Mouse (Mus musculus) layer of hippocampus, postnatal 14 days (tissue): ENCODE results near the gene Rasgrp3. TPM values are rescaled to one million over a fixed set of nuclear protein-coding genes. Genes with fewer than 3 reads are reported as not detected.
"Not testable (repeated sequence)": the region's sequence is repeated elsewhere in the genome, so short reads cannot be mapped to it uniquely, and the experiment has no call there.

Experiments used
- DNase-seq, 2 experiments: peaks; one replicate each; pipeline ENCODE4 v3.0.0; 2021 to 2022; ENCODE audit warnings: low spot score in 2 of 2, mixed read lengths in 1 of 2
- long read RNA-seq, 2 experiments: library from polyadenylated mRNA; stranded (forward); transcript quantifications; one replicate each; pipeline ENCODE4 v2.0.0; 2021
- total RNA-seq, 2 experiments: library from RNA; stranded (reverse); gene quantifications; 2 replicates each; pipeline ENCODE4 v1.2.3; 2021

The Rasgrp3 gene
- total RNA-seq: 10 to 100 TPM; 11.4 to 11.7 TPM
- long read RNA-seq, experiment 1, full-length matches to known transcripts: 2 of 3 reads
- long read RNA-seq, experiment 1, partial matches to known transcripts: 1 of 3 reads
- long read RNA-seq, experiment 1, other reads (novel, unspliced or antisense): 0 of 3 reads
- long read RNA-seq, experiment 2: 0 reads

- DNase-seq: no peak
These were observed at the start of gene Rasgrp3 for GRCm38 (mm10) chr17:75435599-75435998. Rasgrp3 (plus strand) TSS chr17:75435896.

- DNase-seq: no peak
These were observed 47.3 kb upstream of the Rasgrp3 start for GRCm38 (mm10) chr17:75388402-75388801.

DNA sequence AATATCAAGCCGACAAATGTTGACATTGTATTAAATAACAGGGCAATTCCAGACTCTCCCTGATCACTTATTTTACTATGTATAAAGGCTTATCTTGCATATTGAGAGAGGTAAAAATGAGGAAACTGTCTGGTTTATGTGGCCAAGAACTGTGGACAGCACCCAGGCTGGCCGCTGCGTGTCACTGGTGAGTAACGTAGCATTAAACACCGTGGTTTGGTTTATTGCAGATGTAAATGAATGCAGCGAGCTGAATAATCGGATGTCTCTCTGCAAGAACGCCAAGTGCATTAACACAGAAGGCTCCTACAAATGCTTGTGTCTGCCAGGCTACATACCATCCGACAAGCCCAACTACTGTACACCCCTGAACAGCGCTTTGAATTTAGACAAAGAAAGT lies 45.6 kb upstream of the Rasgrp3 start:
- DNase-seq: no peak

DNA sequence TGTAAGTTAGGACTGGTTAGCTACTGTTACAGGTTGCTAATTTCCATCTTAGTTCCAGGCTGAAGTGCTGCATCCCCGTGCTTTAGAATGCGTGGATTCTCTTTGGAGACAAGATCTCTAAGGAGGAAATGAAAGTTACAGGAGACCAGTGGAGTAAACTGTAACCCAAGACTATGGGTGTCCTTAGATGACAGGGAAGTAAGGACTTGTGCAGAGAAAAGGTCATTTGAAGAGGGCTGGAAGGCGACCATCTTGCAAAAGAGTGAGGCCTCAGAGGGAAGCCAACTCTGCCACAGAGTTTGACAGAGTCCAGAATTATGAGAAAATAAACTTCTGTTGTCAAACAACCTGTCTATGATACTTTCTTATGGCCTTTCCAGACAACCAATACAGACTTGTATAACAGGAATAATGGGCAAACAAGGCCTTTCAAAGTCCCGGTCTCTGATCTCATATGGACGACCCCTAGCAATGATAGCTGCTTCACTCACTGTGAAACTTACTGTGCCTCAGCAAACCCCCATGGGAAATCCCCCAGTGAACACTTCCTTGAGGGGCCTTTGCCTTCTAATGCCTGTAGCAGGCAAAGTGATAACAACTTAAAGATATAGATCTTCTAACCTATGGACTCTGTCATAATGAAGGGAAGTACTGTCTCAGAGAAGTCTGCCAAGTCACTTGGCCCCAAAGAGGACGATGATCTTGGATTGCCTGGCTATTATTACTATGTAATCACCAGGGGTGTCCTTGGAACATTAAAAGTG lies 44.1 kb upstream of the Rasgrp3 start:
- no peak for DNase-seq

GRCm38 (mm10) chr17:75406405-75406804 lies 29.3 kb upstream of the Rasgrp3 start:
- peak in 1 of 2 experiments; percentile 28 for DNase-seq

DNA sequence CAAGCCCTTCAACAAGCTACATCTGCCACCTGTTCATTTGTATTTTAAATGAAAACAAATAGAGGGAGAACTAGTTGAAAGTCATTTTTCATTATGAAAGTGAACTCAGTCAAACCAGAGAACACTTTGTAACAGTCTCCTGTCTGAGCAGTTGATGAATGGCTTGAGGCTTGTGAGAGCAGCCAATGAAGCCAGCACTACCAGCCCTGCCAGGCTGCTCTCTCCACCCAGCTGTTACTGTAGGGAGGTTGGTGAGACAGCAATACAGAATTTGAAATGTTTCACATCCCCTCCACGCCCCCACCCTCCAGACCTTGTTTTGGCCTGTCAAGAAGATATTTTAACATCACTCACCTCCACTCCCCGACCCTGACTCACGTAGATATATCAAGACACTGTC lies 18.8 kb upstream of the Rasgrp3 start:
- DNase-seq: no peak

GRCm38 (mm10) chr17:75434152-75434551 lies 1.5 kb upstream of the Rasgrp3 start:
- DNase-seq: no peak

DNA sequence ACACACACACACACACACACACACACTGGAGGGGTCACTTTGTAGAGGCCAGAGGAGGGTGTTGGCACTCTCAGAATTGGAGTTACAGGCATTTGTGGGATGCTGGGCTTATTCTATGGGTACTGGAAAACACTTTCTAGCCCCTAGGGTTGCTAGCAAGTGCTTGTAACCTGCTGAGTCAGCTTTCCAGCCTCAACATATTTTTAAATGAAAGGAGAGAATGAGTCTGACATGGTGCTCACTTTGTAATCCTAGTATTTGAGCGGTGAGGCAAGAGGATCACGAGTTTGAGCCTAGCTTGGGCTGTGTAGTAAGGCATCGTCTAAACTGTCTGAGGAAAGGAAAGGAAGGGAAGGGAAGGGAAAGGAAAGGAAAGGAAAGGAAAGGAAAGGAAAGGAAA lies 825 bp upstream of the Rasgrp3 start:
- DNase-seq: no peak

DNA sequence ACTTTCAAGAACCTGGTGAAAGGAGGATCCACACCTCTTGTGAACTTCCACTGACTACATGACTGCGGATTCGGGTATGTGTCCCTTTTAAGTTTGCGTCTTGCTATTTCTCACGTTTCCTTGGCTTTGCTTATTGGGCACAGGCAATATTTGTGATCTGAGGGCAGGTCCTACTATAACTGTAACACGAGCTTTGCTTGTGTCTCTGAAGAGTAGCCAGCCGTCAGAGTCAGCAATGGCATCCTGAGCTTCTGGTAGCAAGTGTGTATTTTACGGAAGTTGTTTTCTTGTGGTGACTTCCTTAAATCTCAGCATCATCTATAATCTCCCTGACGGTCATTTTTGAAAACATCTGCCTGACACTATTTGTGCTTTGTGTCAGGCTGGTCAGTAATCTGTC lies 399 bp downstream of the Rasgrp3 start:
- DNase-seq: no peak

GRCm38 (mm10) chr17:75436819-75437218 lies 1.1 kb downstream of the Rasgrp3 start:
- no peak for DNase-seq

GRCm38 (mm10) chr17:75437239-75437750 lies 1.6 kb downstream of the Rasgrp3 start:
- DNase-seq: no peak

- DNase-seq: no peak
These were observed 2.5 kb downstream of the Rasgrp3 start for GRCm38 (mm10) chr17:75438162-75438561.

GRCm38 (mm10) chr17:75439062-75439461 lies 3.4 kb downstream of the Rasgrp3 start:
- no peak for DNase-seq

GRCm38 (mm10) chr17:75440619-75441018 lies 4.9 kb downstream of the Rasgrp3 start:
- no peak for DNase-seq

DNA sequence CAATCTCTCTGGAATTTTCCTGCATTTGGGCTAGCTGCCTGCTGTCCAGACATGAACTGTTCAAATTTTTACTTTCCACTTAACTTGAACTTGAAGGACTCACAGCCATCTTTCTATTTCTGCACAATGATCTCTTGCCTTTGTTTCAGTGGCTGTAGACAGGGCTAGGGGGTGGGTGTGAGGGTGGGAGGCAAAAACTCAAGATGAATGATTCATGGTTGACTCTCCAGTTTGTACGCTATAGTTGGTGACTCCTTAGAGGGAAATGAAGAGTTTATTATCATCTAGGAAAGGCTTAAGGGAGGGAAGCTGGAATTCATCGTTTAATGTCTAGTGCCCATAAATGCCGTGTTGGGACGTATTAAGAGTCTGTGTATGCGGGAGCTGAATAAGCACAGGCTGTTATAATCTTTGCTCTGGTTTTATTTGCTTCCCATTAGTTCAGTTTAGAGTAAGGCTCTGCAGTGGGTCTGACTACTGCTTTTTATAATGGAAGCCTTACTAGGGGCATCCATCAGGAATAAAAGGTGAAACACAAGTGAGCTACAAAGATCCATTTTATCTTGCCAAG lies 5.6 kb downstream of the Rasgrp3 start:
- DNase-seq: no peak

- DNase-seq: no peak
These were observed 6.7 kb downstream of the Rasgrp3 start for GRCm38 (mm10) chr17:75442352-75442751.

- peak; percentile 22 to 65 for DNase-seq
These were observed 7.4 kb downstream of the Rasgrp3 start for GRCm38 (mm10) chr17:75443064-75443621.

GRCm38 (mm10) chr17:75448257-75448656 lies 12.6 kb downstream of the Rasgrp3 start:
- DNase-seq: no peak

GRCm38 (mm10) chr17:75449022-75449421 lies 13.3 kb downstream of the Rasgrp3 start:
- DNase-seq: no peak

DNA sequence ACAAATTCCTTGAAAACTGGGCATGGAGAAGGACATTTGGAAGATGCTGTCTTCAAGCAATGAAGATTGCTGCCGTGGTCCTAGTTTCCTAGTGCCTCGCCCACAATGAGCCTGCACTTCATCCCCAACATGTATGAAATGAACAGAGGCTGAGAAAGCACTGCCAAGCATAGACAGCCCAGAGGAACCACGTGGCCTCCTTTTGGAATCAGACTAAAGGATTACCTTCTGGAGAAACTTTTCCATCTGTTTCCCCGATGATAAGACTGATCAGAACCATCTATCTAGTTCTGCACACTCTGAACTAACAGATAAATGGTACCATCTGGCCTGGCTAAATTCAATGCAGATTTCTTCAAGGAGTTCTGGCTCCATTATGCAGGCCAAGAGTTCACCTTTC lies 16.6 kb downstream of the Rasgrp3 start:
- DNase-seq: peak in 1 of 2 experiments; percentile 30

DNA sequence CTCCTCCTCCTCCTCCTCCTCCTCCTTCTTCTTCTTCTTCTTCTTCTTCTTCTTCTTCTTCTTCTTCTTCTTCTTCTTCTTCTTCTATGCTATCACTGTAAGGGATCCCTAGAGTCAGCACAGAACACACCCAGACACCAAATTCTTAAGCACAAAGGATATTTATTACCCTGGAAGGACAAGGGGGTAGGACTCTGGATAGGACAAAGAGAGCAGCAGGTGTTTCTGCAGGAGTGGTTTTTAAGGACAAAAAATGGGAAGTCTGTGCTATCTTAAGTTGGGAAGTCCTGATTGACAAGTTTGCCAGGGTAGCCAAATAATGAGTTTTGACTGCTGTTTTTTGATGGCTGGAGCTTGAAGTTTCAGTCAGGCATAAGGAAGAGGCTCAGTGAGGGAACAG lies 17.9 kb downstream of the Rasgrp3 start:
- no peak for DNase-seq

DNA sequence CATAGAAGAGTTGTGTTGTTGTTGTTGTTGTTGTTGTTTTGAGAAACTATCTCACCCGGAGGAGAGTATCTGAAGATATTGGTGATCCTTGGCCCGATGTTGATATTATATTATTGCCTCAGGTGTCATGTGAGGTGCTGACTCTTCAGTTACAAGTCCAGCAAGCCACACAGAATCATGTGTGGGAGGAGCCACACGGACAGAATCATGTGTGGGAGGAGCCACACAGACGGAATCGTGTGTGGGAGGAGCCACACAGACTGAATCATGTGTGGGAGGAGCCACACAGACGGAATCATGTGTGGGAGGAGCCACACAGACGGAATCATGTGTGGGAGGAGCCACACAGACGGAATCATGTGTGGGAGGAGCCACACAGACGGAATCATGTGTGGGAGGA lies 20.4 kb downstream of the Rasgrp3 start:
- DNase-seq: not testable (repeated sequence)
